Mouse (Mus musculus): Measurements from ENCODE around the gene Tspan32. TPM values are rescaled to one million over a fixed set of nuclear protein-coding genes. Genes with fewer than 3 reads are reported as not detected.

The Tspan32 gene
- 100 to 1,000 TPM; 159 to 228 TPM for total RNA-seq (2023)

GRCm38 (mm10) chr7:143004727-143005343 lies at the start of gene Tspan32:
TSS of gene Tspan32 (plus strand) at chr7:143005046.

DNA sequence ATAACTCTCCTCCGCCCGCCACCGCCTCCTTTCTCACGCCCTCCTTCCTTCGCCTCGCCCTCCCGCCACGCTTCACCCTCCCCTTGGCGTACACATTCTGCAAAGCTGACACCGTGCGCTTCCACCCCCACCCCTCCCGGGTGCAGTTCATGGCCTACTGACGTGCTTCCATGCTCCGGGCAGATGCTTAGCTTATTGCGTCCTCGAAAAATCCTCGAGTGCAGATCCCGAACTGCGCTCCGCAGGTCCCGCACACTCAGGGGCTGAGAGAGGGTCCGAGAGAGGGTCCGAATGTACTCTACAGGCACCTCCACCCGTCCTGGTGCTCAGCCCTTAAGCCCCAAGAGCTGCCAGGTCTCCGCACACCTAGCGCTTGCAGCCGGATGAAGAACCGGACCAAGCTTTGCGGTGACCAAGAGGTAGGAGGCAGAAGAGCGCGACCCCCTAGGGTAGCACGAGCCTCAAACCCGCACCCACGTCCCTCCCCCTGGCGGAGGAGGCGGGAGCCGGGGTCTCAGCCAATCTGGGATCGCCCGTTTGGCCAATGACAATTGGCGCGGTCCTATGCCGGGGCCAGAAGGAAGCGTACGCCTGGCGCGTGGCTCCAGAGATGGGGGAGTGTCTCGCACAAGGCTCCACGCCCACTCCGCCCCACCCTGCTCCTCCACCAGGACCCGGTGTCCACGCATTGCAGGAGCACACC lies 35.9 kb upstream of the Tspan32 start, which contains the start of gene Ascl2:
Gene Ascl2, minus strand, starts transcription at position 456 of the 703 bp plus-strand sequence.

GRCm38 (mm10) chr7:143052626-143053007 lies 47.8 kb downstream of the Tspan32 start, which contains the start of gene Cd81:
TSS of gene Cd81 (plus strand) at chr7:143052739.

GRCm38 (mm10) chr7:143068882-143069591 lies 64.2 kb downstream of the Tspan32 start, which contains the start of gene Tssc4:
TSS of gene Tssc4 (plus strand) at chr7:143069249.

Other genes starting within 250 kb of the Tspan32 start
- gene Th, start 73.9 kb upstream of the Tspan32 start, total RNA-seq (2023), result not detected
- gene Ascl2, start 35.8 kb upstream of the Tspan32 start, total RNA-seq (2023), result not detected
- gene Cd81, start 47.7 kb downstream of the Tspan32 start, total RNA-seq (2023), result 100 to 1,000 TPM; 225 to 228 TPM
- 10 to 100 TPM; 19.3 to 22.8 TPM for gene Tssc4, start 64.2 kb downstream of the Tspan32 start, total RNA-seq (2023)
- gene Trpm5, start 89.6 kb downstream of the Tspan32 start, total RNA-seq (2023), result 1 to 10 TPM; 1.7 to 2.0 TPM
- gene Kcnq1, start 101.3 kb downstream of the Tspan32 start, total RNA-seq (2023), result not detected